Mouse (Mus musculus) heart, adult 10 weeks (tissue): ENCODE measurements around the gene Wdr59. TPM values are rescaled to one million over a fixed set of nuclear protein-coding genes. Genes with fewer than 3 reads are reported as not detected.

ENCODE experiments used
- polyA plus RNA-seq: library from polyadenylated mRNA; stranded (reverse); fragments of 350-450 nt; fragmentation: Illumina TruSeq; extraction: RNeasy Lipid Tissue Mini Kit (QIAGEN cat#74804); gene quantifications from one replicate; pipeline ENCODE4 v1.2.3, GENCODE M21; 2014; ENCODE audit warnings: low read depth, low replicate concordance

Gene Wdr59
- polyA plus RNA-seq: 5.8 TPM

GRCm38 (mm10) chr8:111521713-111522429 is at the start of gene Wdr59:
Gene Wdr59, minus strand, starts transcription at chr8:111522092.

GRCm38 (mm10) chr8:111536031-111536977 is 14.4 kb upstream of the Wdr59 start, which contains the start of gene Znrf1:
Gene Znrf1, plus strand, starts transcription at chr8:111536097.

Other genes with a start within 250 kb of the Wdr59 start
- gene Rfwd3, start 221.9 kb downstream of the Wdr59 start, polyA plus RNA-seq: 17.4 TPM
- 2.6 TPM for gene Mlkl, start 183.9 kb downstream of the Wdr59 start, polyA plus RNA-seq
- gene Fa2h, start 128.3 kb downstream of the Wdr59 start, polyA plus RNA-seq: not detected
- gene Znrf1, start 14.0 kb upstream of the Wdr59 start, polyA plus RNA-seq: 57.5 TPM
- gene Ldhd, start 108.3 kb upstream of the Wdr59 start, polyA plus RNA-seq: 48.5 TPM
- 11.2 TPM for gene Zfp1, start 121.3 kb upstream of the Wdr59 start, polyA plus RNA-seq
- gene Ctrb1, start 168.9 kb upstream of the Wdr59 start, polyA plus RNA-seq: not detected
- gene Bcar1, start 221.7 kb upstream of the Wdr59 start, polyA plus RNA-seq: 14.6 TPM